Mouse (Mus musculus) E14TG2a.4 (cell line): ENCODE measurements at regions not wholly inside any gene's neighbourhood (a gene's known extent, or its start where the extent isn't known, plus 50 kb on each side); places are given as distances from the start of the nearest gene placed in this dataset.

ENCODE experiments used
- H3K27me3 ChIP-seq: 2 replicates; pipeline ENCODE4 v1.6.1; 2014; ENCODE audit warnings: low read length, control low read depth; ENCODE audit not compliant: insufficient read depth
- H3K36me3 ChIP-seq: 2 replicates; pipeline ENCODE4 v1.6.1; 2014; ENCODE audit warnings: low read length, control low read depth; ENCODE audit not compliant: insufficient read depth
- H3K4me1 ChIP-seq: replicated peaks from 2 replicates; pipeline ENCODE4 v1.6.1; 2014; ENCODE audit warnings: low read depth, low read length, control low read depth
- H3K4me3 ChIP-seq: replicated peaks from 2 replicates; pipeline ENCODE4 v1.5.1; 2014; ENCODE audit warnings: mild to moderate bottlenecking, low read length
- H3K9me3 ChIP-seq: 2 replicates; pipeline ENCODE4 v1.6.1; 2014; ENCODE audit warnings: low read length, control low read depth
- CTCF ChIP-seq: conservative IDR thresholded peaks from 2 replicates; pipeline ENCODE4 v1.5.1; 2014; ENCODE audit warnings: low read length
- NANOG ChIP-seq: IDR thresholded peaks from 2 replicates; pipeline ENCODE4 v1.6.1; 2014; ENCODE audit warnings: borderline replicate concordance, low read length, mixed read lengths
- POU5F1 ChIP-seq: IDR thresholded peaks from 2 replicates; pipeline ENCODE4 v1.6.1; 2014; ENCODE audit warnings: low read length, borderline replicate concordance

GRCm38 (mm10) chr13:110944061-110944460 is 310.8 kb upstream of the Actbl2 start:
- no peaks in the 10 kb centered on the region for H3K4me1 ChIP-seq

GRCm38 (mm10) chr13:110944683-110945082 is 310.1 kb upstream of the Actbl2 start:
- H3K4me1 ChIP-seq: no peaks in the 10 kb centered on the region
- H3K4me3 ChIP-seq: no peak overlapping the region
- TF ChIP-seq CTCF: no peak
- TF ChIP-seq POU5F1: no peak
- H3K36me3 ChIP-seq: no peaks in the 10 kb centered on the region
- H3K27me3 ChIP-seq: no peaks in the 10 kb centered on the region
- no peaks in the 10 kb centered on the region for H3K9me3 ChIP-seq

More at GRCm38 (mm10) chr13:110944061-110944460, 310.8 kb upstream of the Actbl2 start:
- H3K9me3 ChIP-seq: no peaks in the 10 kb centered on the region
- H3K27me3 ChIP-seq: no peaks in the 10 kb centered on the region
- no peaks in the 10 kb centered on the region for H3K36me3 ChIP-seq
- no peak for TF ChIP-seq NANOG
- TF ChIP-seq CTCF: no peak
- TF ChIP-seq POU5F1: no peak
- H3K4me3 ChIP-seq: no peak overlapping the region

- Histone ChIP-seq H3K4me1 (no peaks in the 10 kb centered on the region), H3K9me3 (peaks cover 5% of the 10 kb centered on the region; the same call in 1 of the 2 replicates), H3K4me3 (no peak overlapping the region), H3K27me3 (no peaks in the 10 kb centered on the region), H3K36me3 (no peaks in the 10 kb centered on the region)
- TF ChIP-seq CTCF (no peak), NANOG (no peak), POU5F1 (no peak)
These were observed 294.6 kb upstream of the Actbl2 start for GRCm38 (mm10) chr13:110960212-110960611.

GRCm38 (mm10) chr13:110967109-110967508 is 287.7 kb upstream of the Actbl2 start:
- Histone ChIP-seq H3K36me3 (no peaks in the 10 kb centered on the region), H3K4me3 (no peak overlapping the region), H3K4me1 (peaks cover 10% of the 10 kb centered on the region), H3K27me3 (no peaks in the 10 kb centered on the region), H3K9me3 (no peaks in the 10 kb centered on the region)
- TF ChIP-seq POU5F1 (no peak), CTCF (no peak), NANOG (no peak)

GRCm38 (mm10) chr13:110967626-110968506 is 286.9 kb upstream of the Actbl2 start:
- Histone ChIP-seq H3K9me3 (no peaks in the 10 kb centered on the region), H3K4me1 (peaks cover 10% of the 10 kb centered on the region), H3K27me3 (no peaks in the 10 kb centered on the region), H3K36me3 (no peaks in the 10 kb centered on the region), H3K4me3 (no peak overlapping the region)
- TF ChIP-seq NANOG (no peak), CTCF (peak; percentile 46)

- Histone ChIP-seq H3K9me3 (no peaks in the 10 kb centered on the region), H3K36me3 (no peaks in the 10 kb centered on the region), H3K4me3 (no peak overlapping the region), H3K4me1 (peaks cover 10% of the 10 kb centered on the region), H3K27me3 (no peaks in the 10 kb centered on the region)
- no peak for TF ChIP-seq POU5F1
- TF ChIP-seq NANOG: no peak
- no peak for TF ChIP-seq CTCF
These were observed 286.3 kb upstream of the Actbl2 start for GRCm38 (mm10) chr13:110968507-110968905.

- H3K9me3 ChIP-seq: no peaks in the 10 kb centered on the region
- H3K4me1 ChIP-seq: no peaks in the 10 kb centered on the region
- H3K4me3 ChIP-seq: no peak overlapping the region
- H3K36me3 ChIP-seq: no peaks in the 10 kb centered on the region
- TF ChIP-seq CTCF: no peak
- no peak for TF ChIP-seq NANOG
- no peak for TF ChIP-seq POU5F1
- H3K27me3 ChIP-seq: no peaks in the 10 kb centered on the region
These were observed 277.4 kb upstream of the Actbl2 start for GRCm38 (mm10) chr13:110977379-110977778.

- Histone ChIP-seq H3K4me3 (no peak overlapping the region), H3K27me3 (no peaks in the 10 kb centered on the region), H3K9me3 (no peaks in the 10 kb centered on the region), H3K36me3 (no peaks in the 10 kb centered on the region), H3K4me1 (no peaks in the 10 kb centered on the region)
- TF ChIP-seq CTCF (no peak), POU5F1 (no peak), NANOG (no peak)
These were observed 276.8 kb upstream of the Actbl2 start for GRCm38 (mm10) chr13:110978022-110978421.

- TF ChIP-seq CTCF (no peak), NANOG (no peak), POU5F1 (no peak)
- no peaks in the 10 kb centered on the region for H3K4me1 ChIP-seq
- H3K36me3 ChIP-seq: no peaks in the 10 kb centered on the region
- peaks cover 10% of the 10 kb centered on the region for H3K9me3 ChIP-seq
- H3K4me3 ChIP-seq: no peak overlapping the region
- no peaks in the 10 kb centered on the region for H3K27me3 ChIP-seq
These were observed 264.1 kb upstream of the Actbl2 start for GRCm38 (mm10) chr13:110990677-110991076.
